Mouse (Mus musculus) WW6 (cell line): ENCODE results near the gene Kalrn.
A peak's percentile ranks its signal among the peaks of the same experiment; 100 is the strongest.
"Not testable (repeated sequence)": the region's sequence is repeated elsewhere in the genome, so short reads cannot be mapped to it uniquely, and the experiment has no call there.

ENCODE experiments used
- DNase-seq: peaks from one replicate; pipeline ENCODE4 v3.0.0-alpha.2; 2013; ENCODE audit warnings: low read depth, low spot score

Gene Kalrn

DNA sequence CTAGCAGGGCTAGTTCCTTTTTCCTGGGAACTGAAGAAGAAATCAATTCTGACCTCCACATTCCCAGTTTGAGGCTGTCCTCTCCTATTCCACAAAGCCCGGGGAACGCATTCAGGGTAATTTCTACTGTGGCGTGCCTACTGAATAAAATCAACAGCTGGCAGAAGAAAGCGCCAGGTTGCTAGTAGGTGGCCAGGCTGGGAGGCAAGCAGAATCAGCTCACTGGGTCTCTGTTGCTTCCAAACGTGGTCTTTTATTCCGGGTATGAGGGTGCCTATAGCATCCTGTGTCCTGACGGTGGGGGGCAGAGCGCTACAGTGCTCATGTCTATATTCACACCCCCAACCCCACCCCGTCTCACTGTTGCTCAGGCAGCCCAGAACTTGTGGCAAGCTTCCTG lies 460.2 kb downstream of the Kalrn start:
- no peak for DNase-seq

DNA sequence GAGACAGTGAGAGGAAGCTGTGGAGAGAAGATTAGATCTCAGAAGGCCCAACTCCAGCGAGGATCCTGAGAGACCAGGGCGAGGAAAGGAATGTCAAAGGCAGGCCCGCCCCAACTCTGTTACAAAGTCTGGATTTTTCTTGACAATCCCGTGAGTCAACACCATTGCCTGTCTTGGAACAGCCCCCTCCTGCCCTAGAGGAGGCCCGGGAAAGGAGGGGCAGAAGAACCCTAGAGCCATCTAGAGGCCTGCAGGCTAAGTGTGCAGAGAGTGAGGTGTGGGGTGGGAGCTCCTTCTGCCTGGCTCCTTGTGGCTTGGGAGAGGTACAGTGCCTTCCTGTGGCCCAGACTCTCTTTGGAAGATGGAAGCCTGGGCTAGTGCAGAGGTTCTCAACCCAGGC lies 460.8 kb downstream of the Kalrn start:
- DNase-seq = no peak

- no peak for DNase-seq
These were observed 462.3 kb downstream of the Kalrn start for GRCm38 (mm10) chr16:34110840-34111625.

GRCm38 (mm10) chr16:34104427-34104826 lies 468.9 kb downstream of the Kalrn start:
- DNase-seq = no peak

DNA sequence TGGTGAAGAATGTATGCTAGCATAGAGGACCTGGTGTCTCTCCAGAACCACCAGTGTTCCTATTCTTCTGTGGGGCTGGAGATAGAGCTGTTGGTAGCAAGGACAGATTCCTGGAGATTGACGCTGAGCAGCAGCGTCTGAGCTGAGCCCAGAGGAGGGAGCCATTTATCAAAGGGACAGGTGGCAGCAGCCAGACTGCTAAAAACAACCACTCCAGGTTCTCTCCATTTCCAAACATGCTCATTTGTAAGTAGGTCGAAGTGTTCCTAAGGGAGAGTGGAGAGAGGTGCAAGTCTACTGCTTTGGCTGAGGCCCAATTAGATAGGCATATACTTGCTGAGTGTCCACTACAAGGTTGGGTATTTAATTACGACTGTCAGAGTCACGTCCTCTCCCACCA lies 470.6 kb downstream of the Kalrn start:
- no peak for DNase-seq

GRCm38 (mm10) chr16:34099795-34100194 lies 473.5 kb downstream of the Kalrn start:
- no peak for DNase-seq

GRCm38 (mm10) chr16:34095548-34096141 lies 477.7 kb downstream of the Kalrn start:
- no peak for DNase-seq

DNA sequence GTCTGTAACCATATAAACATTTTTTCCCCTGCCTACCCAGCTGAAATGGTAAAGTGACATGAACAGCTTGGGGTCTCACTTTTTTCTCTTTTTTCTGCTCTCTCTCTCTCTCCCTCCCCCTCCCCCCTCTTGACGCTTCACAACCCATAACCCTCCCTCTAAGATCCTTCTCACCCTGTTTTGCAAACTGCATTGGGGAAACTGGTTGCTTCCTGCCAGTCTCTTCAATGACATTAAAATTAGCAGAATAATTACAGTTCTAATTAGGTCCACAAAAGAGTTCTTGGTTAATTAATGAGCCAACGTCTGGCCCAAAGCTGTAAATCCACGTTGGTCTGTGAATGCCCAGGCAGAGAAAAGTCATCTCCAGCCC lies 478.3 kb downstream of the Kalrn start:
- no peak for DNase-seq

DNA sequence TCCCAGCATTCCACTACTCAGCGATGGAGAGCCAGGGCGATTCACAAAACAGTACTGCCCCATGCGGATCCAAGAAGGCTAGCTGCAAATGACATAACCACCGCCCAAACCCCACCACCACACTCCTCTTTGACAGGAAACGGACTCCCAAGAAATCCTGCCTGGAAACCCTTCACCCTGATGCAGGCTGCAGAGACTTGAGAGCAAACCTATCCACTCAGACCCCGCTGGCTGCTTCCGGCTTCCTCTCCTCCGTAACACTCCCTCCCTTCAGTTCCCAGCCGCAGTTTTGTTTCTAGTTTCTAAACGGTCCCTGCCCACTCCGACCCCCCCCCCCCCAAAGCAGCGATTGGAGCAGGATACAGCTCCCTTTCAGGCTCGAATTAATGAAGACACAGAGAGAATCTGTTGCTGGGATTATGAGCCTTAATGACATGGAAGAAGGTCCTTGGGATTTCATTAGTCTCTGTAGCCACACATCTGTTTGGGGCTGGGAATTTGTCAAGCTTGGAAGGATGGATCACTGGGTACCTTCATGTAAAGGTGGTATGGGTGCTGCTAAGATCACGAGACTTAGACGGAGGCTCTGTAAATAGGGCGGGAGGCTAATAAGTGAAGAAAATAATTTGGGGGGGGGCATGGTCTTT lies 478.8 kb downstream of the Kalrn start:
- no peak for DNase-seq

GRCm38 (mm10) chr16:34093734-34094445 lies 479.4 kb downstream of the Kalrn start:
- DNase-seq = no peak

DNA sequence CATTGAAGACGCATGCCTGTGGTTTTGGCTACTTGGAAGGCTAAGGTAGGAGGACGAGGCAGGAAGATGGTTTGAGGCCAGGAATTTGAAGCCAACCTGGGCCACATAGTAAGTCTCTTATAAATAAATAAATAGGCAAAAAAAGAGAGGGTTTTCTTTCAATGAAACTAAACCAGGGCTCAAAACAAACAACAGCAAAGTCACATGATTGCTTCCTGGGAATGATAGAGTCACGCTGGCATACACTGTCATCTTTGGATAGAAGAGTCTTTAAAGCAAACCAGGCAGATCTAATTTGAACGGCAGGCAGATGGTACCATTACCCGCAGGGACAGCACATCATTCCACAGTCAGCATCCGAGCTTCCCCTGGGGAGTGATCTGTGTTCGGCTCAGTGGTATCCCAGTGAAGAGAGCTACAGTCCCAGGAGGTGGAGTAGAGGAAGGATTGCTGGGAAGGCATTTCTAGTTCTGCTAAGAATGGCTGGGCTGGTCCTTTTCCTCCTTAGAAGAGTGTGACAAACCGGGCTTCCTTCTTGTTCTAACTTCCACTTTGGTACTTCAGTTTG lies 483.7 kb downstream of the Kalrn start:
- DNase-seq = no peak

- no peak for DNase-seq
These were observed 484.3 kb downstream of the Kalrn start for GRCm38 (mm10) chr16:34089022-34089421.

DNA sequence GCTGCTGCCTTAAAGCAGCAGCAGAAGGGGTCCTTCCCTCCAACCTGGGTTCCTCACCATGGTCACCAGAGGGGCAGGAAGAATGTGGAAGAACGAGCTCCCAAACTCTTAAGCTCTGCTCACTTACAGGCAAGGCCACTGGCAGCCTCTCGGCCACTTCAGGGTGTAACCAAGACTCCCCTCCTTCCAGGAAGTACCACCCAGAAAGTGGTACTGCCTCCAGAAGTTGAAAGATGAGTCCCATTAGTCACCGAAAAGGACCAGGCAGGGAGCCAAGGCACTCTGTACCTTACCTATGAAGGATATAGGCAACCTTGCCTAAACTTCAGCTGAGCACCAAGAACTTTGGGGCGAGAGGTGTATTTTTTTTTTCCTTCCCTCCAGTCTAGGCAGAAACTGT lies 485.0 kb downstream of the Kalrn start:
- no peak for DNase-seq

DNA sequence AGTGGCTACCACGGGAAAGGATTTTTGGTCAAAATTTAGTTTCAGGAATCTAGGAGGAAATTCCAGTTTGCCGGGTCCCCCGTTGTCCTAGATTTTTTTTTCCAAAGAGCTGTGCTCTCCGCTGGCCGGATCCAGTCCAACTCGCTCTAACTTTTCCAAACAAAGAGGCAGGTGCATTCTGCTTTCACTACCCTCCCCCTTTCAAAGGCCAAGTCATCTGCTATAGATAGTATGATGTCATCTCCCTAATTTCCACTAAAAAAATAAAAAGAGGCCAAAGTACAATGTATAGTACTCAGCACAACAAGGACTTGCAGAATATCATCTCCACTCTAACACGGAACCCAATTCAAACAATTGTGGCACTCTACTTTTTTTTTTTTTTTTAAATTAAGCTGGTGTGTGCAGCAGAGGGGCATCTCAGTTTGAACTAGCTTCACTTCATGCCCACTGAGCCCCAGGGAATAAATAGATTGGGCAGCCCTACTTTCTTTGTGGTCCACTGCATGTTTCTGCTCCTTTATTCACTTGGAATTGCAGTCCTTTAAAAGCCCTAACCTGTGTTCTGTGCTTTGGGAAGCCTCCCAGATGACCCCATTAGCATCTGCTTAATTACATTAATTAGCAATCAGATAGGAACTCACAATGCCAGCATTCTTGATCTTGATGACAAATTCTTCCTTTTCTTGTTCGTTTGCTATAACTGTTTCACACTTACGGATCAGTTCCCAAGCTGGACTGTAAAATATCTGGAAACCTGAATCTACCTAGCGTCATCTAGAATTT lies 489.0 kb downstream of the Kalrn start:
- DNase-seq = no peak

- peak; percentile 22 for DNase-seq
These were observed 490.6 kb downstream of the Kalrn start for GRCm38 (mm10) chr16:34082494-34083469.

DNA sequence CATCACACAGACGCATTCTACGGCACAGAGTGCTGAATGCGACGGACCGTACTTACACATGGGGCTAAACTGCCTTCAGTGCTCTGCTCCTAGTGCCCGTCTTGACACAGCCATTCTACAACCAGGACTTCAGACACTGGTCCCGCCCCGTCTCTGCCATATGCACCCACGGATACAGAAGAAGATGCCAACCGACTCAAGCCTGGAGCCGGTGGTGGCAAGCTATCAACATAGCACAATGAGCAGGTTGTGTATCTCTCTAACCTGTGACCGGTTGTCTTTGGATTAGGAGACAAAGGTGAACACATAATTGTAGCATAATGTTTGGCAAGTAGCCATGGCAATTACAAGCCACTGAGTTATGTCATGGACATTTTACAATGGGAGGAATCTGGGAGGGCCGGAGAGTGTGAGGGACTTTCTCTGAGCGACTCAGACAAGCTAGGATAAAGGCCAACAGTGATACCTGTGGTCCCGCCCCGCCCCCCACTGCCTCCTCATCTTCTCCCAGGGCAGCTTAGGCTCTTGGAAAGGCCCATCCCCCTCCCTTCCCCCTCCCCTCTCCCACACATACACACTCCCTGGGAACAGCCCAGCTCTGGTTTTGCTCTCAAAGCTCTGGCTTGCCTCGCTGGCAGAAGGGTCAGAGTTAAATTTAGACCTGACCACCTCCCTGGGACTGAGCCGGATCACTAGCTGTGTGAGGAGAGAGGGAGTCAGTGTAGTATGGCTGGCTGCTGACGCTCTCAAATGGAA lies 491.5 kb downstream of the Kalrn start:
- no peak for DNase-seq

DNA sequence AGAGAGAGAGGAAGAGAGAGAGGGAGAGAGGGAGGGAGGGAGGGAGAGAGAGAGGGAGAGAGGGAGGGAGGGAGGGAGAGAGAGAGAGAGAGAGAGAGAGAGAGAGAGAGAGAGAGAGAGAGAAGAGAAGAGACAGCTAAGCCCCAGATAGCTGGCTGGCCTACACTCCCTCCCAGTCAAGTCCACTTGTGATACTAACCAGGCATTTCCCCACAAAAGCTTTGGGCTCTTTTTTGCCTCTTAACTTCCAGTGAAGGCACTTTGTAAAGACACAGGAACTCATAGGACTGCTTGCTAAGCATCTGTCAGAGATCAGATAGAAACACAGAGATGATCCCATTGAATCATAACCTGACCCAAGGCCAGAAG lies 492.0 kb downstream of the Kalrn start:
- not testable (repeated sequence) for DNase-seq

GRCm38 (mm10) chr16:34080818-34081217 lies 492.5 kb downstream of the Kalrn start:
- no peak for DNase-seq

- no peak for DNase-seq
These were observed 493.8 kb downstream of the Kalrn start for GRCm38 (mm10) chr16:34079511-34079910.
